Mouse (Mus musculus) cerebellum, adult 11-12 months (tissue): ENCODE measurements at regions not wholly inside any gene's neighbourhood (a gene's known extent, or its start where the extent isn't known, plus 50 kb on each side); places are given as distances from the start of the nearest gene placed in this dataset.
A peak's percentile ranks its signal among the peaks of the same experiment; 100 is the strongest.

ENCODE experiments used
- DNase-seq: peaks from one replicate; pipeline ENCODE4 v3.0.0; 2022

GRCm38 (mm10) chr12:77991627-77992026 lies 202.4 kb upstream of the Gm6657 start:
- no peak for DNase-seq

DNA sequence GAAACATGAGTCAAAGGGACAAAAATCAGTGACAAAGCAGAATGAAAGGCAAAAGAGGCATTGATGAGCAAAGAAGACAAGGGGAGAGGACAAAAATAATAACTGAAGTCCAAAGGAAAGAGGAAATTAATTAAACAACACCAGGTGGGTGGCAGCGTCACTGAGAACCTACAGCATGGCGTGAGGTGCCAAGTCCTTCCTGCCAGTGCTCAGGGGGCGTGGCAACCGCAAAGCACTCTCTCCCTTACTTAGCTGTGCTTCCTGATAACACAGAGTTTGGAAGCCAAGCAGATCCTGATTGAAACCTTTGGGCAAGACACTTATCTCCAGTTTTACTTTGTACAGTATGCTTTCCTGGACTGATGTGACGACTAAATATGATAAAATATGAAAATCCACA lies 199.9 kb upstream of the Gm6657 start:
- no peak for DNase-seq

GRCm38 (mm10) chr12:77997916-77998315 lies 196.1 kb upstream of the Gm6657 start:
- DNase-seq: no peak

GRCm38 (mm10) chr12:78000401-78000800 lies 193.6 kb upstream of the Gm6657 start:
- DNase-seq: no peak

GRCm38 (mm10) chr12:78001846-78002245 lies 192.2 kb upstream of the Gm6657 start:
- peak; percentile 50 for DNase-seq

- no peak for DNase-seq
Measured at GRCm38 (mm10) chr12:78033766-78034165, 160.3 kb upstream of the Gm6657 start.

- DNase-seq: no peak
Measured at GRCm38 (mm10) chr12:78046582-78046981, 147.5 kb upstream of the Gm6657 start.

DNA sequence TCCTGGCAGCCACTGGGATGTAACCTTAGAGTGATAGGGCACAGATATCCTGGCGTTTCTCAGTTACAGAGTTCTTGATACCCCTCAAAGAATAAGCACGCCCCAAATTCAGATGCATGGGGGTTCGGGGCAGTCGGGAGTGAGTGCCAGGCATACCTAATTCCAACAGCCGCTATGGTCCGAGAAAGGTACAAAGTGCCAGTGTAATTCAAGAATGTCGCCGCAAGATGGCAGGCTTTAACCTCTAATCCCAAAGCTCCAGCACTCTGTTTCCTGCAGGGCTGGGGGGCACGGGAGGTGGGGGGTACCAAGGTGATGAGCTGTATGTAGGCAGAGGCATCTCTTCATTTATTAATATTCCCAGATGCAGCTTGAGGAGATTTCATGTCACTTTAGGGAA lies 138.1 kb upstream of the Gm6657 start:
- DNase-seq: peak; percentile 24

DNA sequence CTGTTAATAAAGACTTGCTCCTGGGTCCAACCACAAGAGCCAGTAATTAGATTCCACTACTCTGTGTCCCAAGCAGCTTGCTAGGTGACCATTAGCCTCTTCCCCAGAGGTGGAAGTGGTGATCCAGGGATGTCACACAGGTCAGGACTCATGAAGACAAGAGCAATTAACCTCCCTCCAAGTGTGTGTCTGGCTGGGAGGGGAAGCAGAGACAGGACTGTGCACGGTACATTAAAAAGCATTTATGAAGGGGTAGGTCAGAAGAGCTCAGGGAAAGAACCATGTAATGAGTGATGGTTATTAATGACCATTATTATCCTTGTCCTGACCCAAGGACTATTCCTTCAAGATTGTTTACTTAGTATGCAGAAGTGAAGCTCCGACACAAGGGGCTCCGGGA lies 136.9 kb upstream of the Gm6657 start:
- DNase-seq: no peak

- DNase-seq: no peak
Measured at GRCm38 (mm10) chr12:78059965-78060364, 134.1 kb upstream of the Gm6657 start.

GRCm38 (mm10) chr12:78066024-78066423 lies 128.0 kb upstream of the Gm6657 start:
- DNase-seq: no peak

- no peak for DNase-seq
Measured at GRCm38 (mm10) chr12:78072935-78073334, 121.1 kb upstream of the Gm6657 start.

DNA sequence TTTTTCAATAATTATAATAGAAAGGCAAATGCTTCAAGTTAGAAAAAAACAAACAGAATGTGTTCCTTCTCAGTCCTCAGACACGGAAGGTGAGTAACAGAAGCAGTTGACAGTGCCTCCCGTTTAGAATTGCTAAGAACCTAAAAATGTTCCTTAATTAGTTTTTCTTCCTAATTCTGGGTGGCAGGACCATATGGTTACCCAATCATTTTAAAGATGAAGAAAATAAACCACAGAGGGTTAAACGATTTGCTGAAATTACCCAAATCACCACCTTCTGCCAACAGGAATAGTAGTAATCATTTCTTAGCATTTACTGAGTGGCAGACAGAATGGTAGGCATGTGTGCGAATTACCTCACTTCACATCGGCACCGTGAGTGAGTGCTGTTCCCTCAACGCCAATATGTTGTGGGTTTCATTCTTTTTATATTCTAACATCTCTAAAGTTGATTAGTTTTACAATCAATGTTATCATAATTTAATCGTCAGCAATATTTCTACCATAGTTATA lies 119.7 kb upstream of the Gm6657 start:
- no peak for DNase-seq

DNA sequence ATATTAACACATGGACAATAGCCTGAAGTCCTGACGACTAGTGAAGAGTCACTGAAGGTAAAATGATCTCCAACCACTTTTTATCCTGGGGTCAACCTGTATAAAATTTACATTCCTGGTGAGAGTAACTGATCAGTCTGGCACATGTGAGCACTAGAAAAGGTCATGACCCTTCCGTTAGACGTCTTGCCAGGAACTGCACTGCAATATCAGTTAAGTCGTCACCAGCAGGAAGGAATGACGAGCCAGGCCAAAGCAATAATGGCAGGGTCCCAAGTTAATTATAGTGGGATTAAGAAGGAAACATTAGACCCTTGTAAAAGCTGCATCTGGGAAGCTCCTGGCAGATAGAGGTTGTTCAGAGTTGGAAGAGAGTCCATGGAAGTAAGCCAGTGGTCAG lies 116.8 kb upstream of the Gm6657 start:
- DNase-seq: no peak

DNA sequence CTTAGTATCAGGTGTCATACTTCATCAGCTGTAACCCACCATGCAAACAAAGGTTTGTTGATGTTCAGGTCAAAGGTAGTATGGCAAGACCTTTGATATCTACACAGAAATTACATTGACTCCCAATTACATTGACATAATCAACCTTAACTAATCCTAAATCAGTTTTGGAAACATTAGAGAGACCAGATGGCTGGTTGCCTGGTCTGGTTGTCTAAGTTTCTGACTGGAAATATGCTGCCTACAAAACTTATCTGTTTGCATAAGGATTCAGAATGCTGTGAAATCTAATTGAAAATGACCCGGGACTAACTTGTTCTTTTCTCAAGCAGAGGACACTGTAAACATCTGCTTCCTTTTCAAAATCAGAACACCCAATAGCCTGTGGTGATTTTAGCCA lies 111.9 kb upstream of the Gm6657 start:
- DNase-seq: no peak

DNA sequence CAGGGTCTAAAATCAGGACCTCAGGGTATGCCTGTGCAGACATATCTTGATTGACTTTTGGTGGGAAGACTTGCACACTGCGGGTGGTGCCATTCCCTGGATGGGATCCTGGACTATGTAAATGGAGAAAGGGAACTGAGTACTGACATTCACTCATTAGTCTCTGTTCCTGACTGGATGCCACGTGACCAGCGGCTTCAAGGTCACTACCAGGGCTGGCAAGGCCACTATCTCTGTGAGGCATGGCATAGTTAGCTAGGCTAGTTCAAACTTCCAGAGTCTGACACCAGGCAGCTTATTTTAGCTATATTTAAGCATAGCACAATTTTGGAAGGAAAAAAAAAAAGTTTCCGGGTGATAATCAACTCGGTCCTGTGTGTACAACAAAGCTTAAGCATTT lies 108.0 kb upstream of the Gm6657 start:
- no peak for DNase-seq

DNA sequence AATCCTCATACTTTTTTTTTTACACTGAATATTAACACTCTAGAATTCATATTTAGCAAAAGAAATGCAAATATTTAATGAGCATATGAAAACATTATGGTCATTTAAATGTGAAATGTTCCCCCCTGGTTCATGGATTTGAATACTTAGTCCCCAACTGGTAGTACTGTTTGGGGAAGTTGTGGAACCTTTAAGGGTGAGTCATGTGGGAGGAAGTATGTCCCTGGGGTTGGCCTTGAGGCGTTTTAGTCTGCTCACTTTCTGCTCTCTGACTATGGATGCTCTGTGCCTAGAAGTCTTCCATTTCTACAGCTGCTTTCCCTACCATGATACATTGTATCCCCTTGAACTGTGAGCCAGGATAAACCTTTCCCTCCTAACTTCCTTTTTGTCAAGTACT lies 106.1 kb upstream of the Gm6657 start:
- DNase-seq: no peak

DNA sequence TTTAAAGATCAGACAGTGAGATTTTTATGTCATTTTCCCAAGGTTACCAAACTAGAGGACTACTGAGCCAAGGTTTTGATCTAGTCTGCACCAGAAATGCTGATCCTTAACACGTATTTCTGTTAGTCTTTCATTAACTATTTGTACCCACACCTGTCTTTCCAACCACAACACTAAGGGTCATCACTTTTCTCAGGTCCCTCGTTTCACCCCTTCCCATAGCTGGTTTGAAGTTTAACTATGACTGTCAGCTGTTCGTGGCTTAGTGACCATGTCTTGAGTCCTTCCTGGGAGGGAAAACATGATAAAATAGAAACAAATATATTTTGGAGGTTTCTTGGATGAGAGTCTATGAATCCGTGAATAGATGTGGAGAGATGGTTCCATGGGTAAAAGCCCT lies 99.6 kb upstream of the Gm6657 start:
- no peak for DNase-seq

GRCm38 (mm10) chr12:78095352-78095751 lies 98.7 kb upstream of the Gm6657 start:
- no peak for DNase-seq

GRCm38 (mm10) chr12:78095916-78096315 lies 98.1 kb upstream of the Gm6657 start:
- no peak for DNase-seq

- no peak for DNase-seq
Measured at GRCm38 (mm10) chr12:78097119-78097518, 96.9 kb upstream of the Gm6657 start.

- no peak for DNase-seq
Measured at GRCm38 (mm10) chr12:78097692-78098091, 96.3 kb upstream of the Gm6657 start.

- DNase-seq: peak; percentile 56
Measured at GRCm38 (mm10) chr12:78098765-78099194, 95.3 kb upstream of the Gm6657 start.

- peak; percentile 31 for DNase-seq
Measured at GRCm38 (mm10) chr12:78099761-78100160, 94.3 kb upstream of the Gm6657 start.

DNA sequence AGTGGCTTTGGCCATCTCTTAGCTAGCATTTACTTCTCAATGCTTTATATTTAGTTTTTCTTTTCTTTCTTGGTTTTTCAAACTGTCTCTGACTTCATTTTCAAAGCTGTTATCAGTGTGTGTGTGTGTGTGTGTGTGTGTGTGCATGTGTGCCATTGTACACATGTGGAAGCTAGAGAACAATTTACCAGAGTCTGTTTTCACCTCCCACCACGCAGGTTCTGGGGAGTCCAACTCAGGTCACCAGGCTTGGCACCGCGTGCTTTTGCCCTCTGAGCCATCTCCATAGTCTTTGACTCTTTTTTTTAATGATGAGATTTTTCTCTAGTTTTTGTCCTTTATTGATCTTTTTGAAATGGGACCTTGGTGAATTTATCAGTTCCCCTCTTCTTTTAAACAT lies 93.3 kb upstream of the Gm6657 start:
- no peak for DNase-seq

- DNase-seq: no peak
Measured at GRCm38 (mm10) chr12:78109931-78110330, 84.1 kb upstream of the Gm6657 start.
